Mouse (Mus musculus) frontal cortex, adult 2 months (tissue): ENCODE results near the gene Gm28635. TPM values are rescaled to one million over a fixed set of nuclear protein-coding genes. Genes with fewer than 3 reads are reported as not detected.
A peak's percentile ranks its signal among the peaks of the same experiment; 100 is the strongest.
"Not testable (repeated sequence)": the region's sequence is repeated elsewhere in the genome, so short reads cannot be mapped to it uniquely, and the experiment has no call there.

Experiments used
- DNase-seq, 2 experiments: peaks; one replicate each; pipeline ENCODE4 v3.0.0; 2022; ENCODE audit warnings: low spot score in 1 of 2; ENCODE audit errors: extremely low spot score in 1 of 2
- polyA plus RNA-seq: library from polyadenylated mRNA; depleted of rRNA; stranded (reverse); fragments of >200 nt; gene quantifications from 2 replicates; pipeline ENCODE4 v1.2.3, GENCODE M21; 2012

Gene Gm28635
- polyA plus RNA-seq, 1 experiment: not detected

DNA sequence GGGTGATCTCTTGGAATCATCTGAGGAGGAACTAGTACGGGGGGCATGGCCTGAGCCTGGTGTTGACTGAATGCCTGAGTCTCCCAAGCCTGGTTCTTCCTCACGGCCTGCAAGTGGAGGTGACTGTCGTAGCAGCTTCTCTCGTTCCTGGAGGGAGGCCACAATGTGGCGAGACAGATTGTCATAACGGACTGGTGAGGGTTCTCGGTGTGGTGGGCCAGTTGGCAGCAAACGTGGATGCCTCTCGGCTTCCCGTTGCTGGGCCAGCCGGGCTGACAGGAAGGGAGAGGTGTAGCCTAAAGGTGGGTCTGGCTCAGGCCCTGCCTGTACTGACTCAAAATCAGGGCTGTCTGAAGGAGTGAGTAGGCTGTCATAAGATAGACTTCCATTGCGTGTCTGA, 12.2 kb upstream of the Gm28635 start:
- DNase-seq: no peak

DNA sequence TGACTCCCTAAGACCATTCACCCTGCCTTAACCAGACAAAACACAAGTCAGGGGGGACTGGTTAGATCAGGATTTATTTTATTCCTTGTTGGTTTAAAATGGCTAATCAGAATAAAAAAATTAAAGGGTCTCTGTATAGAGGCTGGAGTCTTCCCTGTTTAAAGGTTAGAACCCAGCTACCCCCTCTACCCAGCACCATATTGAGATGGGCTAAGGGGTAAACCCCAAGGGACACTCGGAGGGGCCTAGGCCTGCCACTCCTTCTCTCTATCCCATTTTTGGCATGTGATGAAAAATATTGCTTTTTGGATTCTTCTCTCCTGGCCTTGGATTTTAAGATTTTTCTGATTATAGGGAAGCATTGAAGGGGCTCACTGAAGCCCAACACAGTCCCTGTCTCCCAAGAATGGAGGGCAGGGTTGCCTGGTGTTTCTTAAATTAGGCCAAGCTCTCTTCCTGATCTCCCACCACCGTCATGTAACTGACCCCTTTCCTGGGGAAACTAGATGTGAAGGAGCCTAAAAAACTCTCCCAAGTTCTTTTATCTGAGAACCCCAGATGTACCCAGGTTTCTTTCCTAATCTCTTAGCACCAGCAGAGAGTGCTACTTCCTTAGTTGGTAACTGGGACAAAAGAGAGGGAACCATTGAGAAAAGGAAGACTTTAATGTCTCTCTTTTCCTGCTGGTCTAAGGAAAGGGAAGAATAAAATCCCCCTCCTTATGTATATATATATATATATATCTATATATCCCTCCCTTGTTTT, 10.4 kb upstream of the Gm28635 start:
- DNase-seq: no peak

DNA sequence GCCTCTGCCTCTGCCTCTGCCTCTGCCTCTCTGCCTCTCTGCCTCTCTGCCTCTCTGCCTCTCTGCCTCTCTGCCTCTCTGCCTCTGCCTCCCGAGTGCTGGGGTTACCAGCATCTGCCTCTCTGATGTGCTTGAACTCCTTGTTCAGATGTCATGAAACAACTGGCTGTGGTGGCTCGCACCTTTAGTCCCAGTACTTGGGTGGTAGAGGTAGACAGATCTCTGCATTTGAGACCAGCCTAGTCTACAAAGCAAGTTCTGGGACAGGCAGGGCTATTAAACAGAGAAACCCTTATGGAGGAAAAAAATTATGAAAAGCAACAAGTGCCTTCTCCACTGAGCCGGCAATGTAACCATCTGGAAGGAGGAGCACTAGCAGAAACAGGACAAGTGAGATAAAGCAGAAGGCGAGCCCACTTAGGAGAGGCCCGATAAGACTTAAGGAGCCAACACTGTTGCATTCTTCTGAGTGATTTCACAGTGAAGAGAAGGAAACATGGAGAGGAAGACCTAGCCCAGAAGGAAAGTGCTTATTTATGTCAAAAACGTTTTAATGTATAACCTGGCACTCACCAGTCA, 4.9 kb upstream of the Gm28635 start:
- DNase-seq: no peak

DNA sequence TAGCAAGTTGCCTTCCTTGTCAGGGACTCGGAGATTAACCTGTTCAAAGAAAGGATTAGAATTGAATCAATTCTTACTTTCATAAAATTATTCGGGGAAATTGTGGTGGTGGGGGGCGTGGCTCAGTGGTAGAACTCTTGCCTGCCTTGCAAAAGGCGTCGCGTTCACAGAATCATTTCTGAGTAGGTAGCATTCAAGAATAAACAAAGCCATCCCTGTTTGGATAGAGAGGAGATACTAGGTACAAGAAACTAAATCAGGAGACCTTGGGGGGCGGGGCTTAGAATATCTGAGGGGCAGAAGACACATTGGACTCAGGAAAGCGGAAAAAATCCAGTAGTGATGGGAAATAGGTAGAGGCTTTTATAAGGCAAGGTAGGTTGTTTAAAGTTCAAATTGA, 1.2 kb upstream of the Gm28635 start, which contains the start of gene Tmx2:
Gene Tmx2 (minus strand): TSS at position 125 of the 400 bp plus-strand sequence.
- DNase-seq: no peak

DNA sequence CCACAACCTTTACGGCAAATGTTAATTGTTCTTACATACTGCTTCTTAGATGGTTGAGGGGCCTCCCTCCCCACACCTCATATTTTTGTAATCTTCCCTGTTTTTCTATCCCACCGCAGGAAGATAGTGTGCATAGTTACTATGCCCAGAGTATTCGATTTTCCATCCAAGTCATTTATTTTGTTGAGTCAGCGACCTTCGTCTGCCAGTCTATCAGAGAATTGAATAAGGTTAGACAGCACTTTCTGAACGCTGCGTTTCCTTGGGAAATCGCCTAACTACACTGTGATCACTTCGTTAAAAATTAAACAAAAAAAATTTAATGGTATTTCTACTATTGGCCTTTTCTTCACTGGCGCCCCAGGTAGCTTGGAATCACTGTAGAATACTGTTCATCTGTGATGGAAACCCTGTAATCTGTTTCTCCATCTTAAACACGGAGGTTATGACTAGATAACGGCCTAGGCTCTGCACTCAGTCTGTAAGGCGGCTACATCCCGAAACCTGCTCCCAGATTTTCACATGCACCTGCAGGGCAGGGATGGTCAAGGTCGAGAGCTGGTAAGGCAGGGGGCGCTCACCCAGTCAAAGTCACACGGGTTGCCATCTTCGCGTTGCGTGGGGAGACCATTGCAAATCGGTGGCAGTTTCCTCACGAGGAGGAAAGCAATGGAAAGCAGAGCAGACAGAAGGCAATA, 422 bp downstream of the Gm28635 start:
- no peak for DNase-seq

DNA sequence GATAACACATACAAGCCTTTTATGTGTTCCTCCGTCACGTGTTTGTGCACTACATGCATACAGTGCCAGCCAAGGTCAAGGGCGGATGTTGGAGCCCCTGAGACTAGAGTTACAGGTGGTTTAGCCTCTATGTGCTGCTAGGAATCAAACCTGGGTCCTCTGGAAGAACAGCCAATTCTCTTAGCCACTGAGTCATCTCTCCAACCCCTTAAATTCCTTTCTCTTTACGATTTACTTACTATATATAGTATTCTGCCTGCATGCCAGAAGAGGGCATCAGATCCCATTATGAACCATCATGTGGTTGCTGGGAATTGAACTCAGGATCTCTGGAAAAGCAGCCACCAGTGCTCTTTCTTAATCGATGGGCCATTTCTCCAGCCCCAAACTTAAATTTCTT, 6.3 kb downstream of the Gm28635 start:
- not testable (repeated sequence) for DNase-seq

DNA sequence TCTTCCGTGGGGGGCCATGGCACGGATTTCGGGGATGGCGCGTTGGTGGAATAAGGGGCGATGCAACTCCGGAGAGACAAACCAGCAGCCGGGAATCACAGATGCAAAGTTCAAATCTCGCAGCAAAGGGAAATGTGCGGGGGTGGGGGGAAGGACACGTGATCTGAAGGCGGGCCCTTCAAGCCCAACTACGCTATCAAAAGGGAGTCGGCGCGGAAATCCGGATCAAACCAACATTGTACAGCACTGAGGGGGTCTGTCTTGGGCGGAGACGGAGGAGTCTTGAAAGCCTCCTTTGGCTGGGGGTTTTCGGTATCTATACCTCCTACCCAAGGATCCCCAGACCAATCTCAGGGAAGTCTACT, 7.3 kb downstream of the Gm28635 start, which contains the start of gene Selenoh:
Gene Selenoh (minus strand): TSS at position 202 of the 365 bp plus-strand sequence.
- DNase-seq: peak; percentile 83 to 93

DNA sequence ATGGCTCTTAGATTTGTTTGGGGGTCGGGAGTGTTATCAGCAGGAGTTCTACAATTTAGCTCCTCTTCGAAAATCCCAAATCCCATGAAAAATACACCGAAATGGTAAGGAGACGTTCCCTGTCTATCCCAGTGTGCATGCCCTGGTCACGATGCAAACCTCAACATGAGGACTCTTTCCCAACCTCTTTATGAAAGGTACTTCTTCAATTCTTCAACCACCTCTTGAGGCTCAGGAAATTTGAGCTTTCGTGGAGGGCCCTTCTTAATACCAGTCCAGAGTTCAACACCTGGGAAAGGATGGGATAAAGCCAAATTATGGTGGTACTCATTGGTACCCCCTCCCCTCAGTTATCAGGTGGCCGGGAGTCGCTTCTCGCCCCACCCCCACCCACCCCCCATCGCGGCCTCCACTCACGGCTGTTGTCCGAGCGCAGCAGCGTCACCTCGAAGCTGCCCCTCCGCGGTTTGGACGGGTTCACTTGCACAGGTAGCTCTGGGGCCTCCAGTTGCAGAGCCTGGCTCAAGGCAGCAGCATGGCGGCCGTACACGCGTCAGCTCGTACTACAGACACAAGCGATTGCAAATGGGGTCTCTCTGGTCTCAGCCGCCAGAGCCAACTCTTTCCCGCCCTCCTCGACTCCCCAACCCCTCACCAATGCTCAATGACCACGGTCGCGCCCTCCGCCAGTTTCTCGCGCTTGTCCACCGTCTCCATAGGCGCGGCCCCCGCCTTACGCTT, 7.8 kb downstream of the Gm28635 start:
- DNase-seq: no peak

DNA sequence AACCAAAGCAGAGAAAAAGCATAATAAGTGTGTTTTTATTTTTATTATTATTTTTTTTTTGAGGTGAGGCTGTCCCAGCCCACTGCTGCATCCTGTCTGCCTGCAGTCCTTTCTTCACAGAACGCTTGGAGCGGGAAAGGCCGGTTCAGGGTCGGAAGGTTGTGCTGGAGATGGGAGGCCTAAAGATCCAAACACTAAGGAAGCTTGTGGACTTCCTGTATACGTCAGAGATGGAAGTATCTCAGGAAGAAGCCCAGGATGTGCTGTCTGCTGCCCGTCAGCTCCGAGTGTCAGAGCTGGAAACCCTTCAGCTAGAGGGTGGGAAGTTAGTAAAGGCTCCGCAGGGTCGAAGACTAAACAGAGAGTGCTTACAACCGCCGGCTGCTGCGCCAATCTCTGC, 11.8 kb downstream of the Gm28635 start:
- DNase-seq: no peak

DNA sequence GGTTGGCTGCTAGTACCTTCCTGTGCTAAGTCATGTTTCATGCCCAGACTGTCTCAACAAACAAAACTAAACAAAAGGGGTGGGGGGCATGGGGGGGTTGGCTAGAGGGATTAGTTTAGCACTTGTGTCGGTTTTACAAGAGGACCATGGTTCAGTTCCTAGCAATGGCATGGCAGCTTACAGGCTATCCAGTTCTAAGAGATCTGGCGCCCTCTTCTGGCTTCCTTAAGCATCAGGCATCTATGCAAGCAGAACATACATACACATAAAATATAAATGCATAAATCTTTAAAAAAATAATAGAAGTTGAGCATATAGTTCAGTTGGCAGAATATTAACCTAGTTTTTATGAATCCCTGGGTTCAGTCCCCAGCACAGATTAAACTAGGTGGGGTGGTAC, 15.0 kb downstream of the Gm28635 start:
- no peak for DNase-seq

DNA sequence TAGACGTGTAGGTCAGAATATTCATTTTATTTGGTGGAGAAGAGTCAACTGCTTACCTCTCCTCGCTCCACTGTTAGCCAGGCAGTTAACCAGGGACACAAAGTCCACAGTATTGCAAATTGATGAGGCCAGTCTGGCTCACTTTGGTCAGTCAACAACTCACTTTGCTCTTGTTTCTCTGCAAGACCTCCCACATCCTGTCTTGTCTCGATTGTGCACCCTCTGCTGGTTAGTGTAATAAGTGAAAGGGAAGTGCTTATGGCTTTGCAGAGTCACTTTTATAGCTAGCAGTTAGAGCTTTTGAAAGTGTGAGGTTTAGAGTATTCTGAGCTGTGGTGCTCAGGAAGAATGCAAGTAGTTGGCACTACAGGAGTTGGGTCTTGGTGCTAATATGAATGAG, 17.6 kb downstream of the Gm28635 start:
- peak in 1 of 2 experiments; percentile 85 for DNase-seq

DNA sequence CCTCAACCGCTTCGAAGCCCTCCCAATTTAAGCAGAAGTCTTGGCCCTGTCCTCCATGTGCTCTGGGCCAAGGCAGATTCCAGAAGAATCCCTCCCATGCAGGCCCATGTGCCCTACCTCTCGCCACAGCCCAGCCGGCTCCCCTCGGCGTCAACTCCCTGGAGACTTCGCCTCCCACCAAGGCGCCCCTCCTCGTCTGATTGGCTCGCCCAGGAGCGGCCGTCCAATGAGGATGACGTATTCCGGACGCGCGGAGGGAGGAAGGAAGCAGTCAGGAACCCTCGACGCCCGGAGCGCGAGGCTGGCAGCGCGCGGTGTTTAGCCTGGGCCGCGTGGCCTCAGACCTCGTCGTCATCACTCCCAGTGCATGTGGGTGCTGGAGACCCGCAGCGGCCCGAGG, 19.0 kb downstream of the Gm28635 start, which contains the start of gene Btbd18:
Gene Btbd18 (plus strand): TSS at position 274 of the 400 bp plus-strand sequence.
- DNase-seq: no peak

DNA sequence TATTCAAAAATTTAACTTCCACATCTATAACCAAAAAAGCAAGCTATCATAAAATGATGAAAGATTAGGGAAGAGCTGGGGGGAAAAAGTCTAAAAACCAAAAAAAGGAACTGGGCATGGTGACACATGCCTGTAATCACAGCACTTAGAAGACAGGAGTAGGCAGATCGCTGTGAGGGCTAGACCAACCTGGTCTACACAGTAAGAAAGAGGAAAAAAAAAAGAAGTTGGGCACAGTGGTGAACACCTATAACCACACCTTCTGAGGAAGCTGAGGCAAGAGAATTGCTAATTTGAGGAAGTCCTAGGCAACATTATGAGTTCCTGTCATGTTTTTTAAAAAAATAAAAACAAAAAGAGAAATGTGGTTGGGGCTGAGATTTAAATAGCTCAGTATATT, 22.0 kb downstream of the Gm28635 start:
- no peak for DNase-seq

DNA sequence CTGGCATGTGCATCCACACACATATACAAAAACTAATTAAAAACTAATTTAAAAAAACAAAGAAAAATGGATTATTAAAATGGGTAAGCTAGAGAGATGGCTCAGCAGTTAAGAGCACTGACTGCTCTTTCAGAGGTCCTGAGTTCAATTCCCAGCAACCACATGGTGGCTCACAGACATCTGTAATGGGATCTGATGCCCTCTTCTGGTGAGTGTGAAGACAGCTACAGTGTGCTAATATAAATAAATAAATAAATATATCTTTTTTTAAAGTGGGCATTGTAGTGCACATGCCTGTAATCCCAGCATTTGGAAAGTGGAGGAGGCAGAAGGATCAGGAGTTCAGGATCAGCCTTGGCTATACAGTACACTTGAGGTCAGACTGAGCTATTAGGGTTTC, 24.5 kb downstream of the Gm28635 start:
- DNase-seq: no peak

DNA sequence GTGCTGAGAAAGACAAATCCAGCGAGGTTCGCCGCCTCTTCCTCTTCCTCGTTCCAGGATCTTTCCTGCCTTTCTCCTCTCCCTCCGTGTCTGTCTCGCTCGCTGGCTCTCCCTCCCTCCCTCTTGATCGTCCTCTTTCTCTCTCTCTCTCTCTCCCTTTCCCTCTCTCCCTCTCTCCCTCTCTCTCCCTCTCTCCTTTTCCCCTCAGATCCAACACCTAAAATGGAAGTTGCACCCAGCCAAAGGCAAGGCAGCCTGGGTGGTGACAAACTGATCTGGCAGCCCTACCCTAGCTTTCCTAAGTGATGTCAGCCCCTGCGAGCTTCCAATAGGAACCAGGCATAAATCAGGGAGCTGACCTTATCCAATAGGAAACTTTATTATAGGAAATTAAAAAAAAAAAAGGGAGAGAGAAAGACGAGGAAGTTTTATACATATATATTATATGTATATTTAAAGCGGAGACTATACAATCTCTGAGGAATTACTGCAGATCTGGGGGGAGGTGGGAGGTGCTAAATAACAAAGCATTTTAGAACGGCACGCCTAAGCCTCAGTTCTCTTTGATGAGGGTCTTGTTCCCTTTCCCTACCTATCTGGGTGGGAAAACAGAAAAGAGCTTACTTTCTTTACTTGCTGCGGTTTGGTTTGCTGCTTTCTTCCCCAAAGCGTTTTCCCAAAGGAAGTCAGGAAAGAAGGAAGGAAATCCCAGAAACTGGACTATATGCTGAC, 27.2 kb downstream of the Gm28635 start, which contains the start of gene Ctnnd1:
Gene Ctnnd1 (minus strand): TSS at position 302 of the 732 bp plus-strand sequence.
- DNase-seq: peak; percentile 86 to 93

DNA sequence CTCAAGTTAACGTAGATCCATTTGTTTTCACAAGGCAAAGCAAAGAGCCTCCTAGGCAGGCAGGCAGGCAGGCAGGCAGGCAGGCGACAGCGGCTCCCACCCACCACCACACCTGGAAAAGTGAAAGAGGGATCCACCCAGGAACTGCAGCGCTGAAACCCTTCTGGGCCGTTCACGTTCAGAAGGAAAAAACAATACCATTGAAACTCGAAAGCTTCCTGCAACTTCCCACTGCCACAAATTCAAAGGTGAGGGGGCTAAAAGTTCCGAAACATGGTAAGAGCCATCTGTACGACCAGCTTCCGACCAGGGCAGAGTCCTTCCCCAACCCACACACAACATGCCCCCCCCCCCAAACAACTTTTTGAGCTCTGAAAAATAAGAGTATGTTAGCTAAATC, 28.2 kb downstream of the Gm28635 start:
- peak in 1 of 2 experiments; percentile 34 for DNase-seq

DNA sequence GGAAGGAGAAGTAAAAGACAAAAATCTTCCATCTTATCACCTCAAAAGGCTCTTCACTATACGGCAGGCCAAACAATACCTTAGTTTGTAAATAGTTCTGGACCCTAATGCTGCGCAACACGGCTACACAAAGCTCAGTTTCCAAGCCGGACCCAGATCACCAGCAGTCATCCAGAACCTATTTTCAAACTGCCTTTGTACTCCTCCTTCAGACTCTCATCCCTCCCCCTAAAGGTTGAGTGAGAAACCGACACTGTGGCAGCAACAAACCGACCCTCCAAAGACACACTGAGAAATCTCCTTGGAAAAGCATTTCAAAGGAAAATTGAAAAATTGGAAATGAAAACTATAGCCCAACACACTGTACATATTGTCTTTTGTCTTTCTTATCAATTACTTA, 29.5 kb downstream of the Gm28635 start:
- DNase-seq: no peak

DNA sequence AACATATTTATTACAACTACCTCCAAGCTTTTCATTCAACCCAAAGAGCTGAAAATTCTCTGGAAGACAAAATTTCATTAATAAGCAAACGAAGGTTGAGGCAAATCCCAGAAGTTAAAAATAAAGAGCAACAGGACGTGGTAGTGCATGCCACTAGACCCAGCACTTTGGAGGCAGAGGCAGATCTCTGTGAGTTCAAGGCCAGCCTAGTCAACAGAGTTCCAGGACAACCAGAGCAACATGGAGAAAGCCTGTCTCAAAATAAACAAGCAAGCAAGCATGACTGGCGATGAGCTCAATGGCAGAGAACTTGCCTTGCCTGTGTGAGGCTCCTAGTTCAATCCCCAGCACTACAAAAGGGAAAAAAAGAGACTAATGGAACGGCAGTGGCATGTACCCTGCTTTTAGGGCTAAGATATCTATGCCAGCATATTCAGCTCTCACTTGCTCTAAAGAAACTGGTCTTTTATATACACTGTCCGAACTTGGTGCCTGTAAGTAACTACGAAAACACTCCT, 30.7 kb downstream of the Gm28635 start:
- DNase-seq: no peak

DNA sequence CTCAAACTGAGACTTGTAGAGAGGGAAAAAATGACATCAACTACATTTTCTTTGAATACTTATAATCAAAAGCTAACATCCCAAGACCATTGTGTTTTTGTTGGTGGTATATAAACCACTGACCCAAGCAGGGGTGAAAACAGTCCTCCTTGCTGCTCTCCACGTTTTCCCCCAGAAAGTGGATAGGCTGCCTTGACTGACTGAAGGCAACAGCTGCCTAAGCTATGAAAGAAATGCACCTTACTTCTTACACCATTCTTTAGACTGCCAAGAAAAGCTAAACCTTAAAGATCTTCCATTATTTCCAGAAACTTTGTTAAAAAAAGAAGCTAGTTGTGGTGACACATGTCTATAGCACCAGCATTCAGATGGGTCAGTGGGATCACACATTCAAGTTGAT, 31.7 kb downstream of the Gm28635 start:
- no peak for DNase-seq

DNA sequence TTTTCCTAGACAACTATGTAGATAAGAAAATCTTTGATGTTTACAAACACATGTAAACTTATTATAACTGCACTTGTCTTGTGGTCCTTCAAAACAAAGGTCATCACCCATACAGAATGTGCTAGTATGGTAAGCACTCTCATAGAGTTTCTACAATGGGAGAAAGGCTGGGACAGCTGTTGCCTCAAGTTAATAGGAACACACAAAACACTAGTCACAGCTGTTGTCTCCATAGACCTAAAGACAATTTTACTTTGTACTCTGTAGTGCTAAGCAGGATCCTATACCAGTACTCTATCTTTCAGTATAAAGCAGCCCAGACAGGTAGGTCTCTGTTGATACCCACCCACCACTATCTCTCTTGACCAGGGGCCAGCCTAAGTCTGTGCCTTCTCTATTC, 37.0 kb downstream of the Gm28635 start:
- DNase-seq: no peak
